Mouse (Mus musculus) lung, embryonic 16.5 days (tissue): Measurements from ENCODE around the gene Timm29. TPM values are rescaled to one million over a fixed set of nuclear protein-coding genes. Genes with fewer than 3 reads are reported as not detected.

Source experiments
- ATAC-seq: fragments of 200-750 bp; cut with Nextera tagmentation; 2 replicates; pipeline ENCODE4 v1.8.0; 2017; ENCODE audit warnings: low read depth, mild to moderate bottlenecking, moderate library complexity
- H3K27ac ChIP-seq: fragments of 300-500 bp; sonication (generic); 2 replicates; pipeline ENCODE4 v1.5.1; 2014; ENCODE audit warnings: mild to moderate bottlenecking, control low read depth, low read length
- H3K27me3 ChIP-seq: fragments of 300-500 bp; sonication (generic); 2 replicates; pipeline ENCODE4 v1.6.1; 2014; ENCODE audit warnings: low read depth, low read length, mixed read lengths; ENCODE audit not compliant: control insufficient read depth, insufficient read depth
- H3K36me3 ChIP-seq: fragments of 300-500 bp; sonication (generic); 2 replicates; pipeline ENCODE4 v1.6.1; 2014; ENCODE audit warnings: low read length; ENCODE audit not compliant: control insufficient read depth, insufficient read depth
- H3K4me1 ChIP-seq: fragments of 300-500 bp; sonication (generic); replicated peaks from 2 replicates; pipeline ENCODE4 v1.6.1; 2014; ENCODE audit warnings: low read length, mixed read lengths; ENCODE audit not compliant: control insufficient read depth, insufficient read depth
- H3K4me2 ChIP-seq: fragments of 300-500 bp; sonication (generic); 2 replicates; pipeline ENCODE4 v1.6.1; 2014; ENCODE audit warnings: low read depth, low read length, control low read depth
- H3K4me3 ChIP-seq: fragments of 300-500 bp; sonication (generic); 2 replicates; pipeline ENCODE4 v1.5.1; 2014; ENCODE audit warnings: mild to moderate bottlenecking, low read length, control low read depth
- H3K9ac ChIP-seq: fragments of 300-500 bp; sonication (generic); 2 replicates; pipeline ENCODE4 v1.6.1; 2014; ENCODE audit warnings: low read length, control low read depth
- H3K9me3 ChIP-seq: fragments of 300-500 bp; sonication (generic); 2 replicates; pipeline ENCODE4 v1.6.1; 2016; ENCODE audit warnings: low read length; ENCODE audit not compliant: control insufficient read depth
- WGBS: fragments of 180-500 bp; shearing (Covaris S2); extraction: QIAGEN DNeasy Blood & Tissue Kit; methylation state at CpG from one replicate; pipeline ENCODE4 v1.1.7; 2014; 5-methylcytosine and 5-hydroxymethylcytosine counted together
- polyA plus RNA-seq: library from polyadenylated mRNA; unstranded; fragments of >200 nt; fragmentation: Nextera tagmentation; extraction: Ambion mirVana; gene quantifications from 2 replicates; pipeline ENCODE4 v1.2.1, GENCODE M21; 2015

The Timm29 gene
- polyA plus RNA-seq, 1 experiment from 2014 or later, result 22.2 TPM

DNA sequence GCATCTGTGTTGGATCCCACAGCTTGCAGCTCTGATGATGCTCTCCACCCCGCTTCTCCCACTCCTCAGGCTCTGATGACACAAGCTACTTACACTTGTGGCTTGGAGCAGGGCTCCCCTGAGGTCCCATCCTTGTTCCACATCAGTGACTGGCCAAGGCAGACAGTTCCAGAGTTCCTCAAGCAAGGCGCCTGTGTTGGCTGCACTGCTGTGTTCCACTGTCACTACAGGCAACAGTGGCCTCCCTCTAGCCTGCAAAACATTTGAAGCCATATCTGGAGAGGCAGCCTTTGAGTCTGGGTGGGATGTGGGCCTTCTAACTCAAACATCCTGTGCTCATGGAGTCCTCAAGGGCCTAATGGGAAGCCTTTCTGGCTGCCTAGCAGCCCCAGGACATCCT lies 35.5 kb upstream of the Timm29 start:
- H3K9me3 ChIP-seq, result no peaks in the 10 kb centered on the region
- WGBS, result 95% methylated on average over 2 of the region's 2 CpGs
- peaks cover 7% of the 10 kb centered on the region for H3K4me1 ChIP-seq
- H3K9ac ChIP-seq, result no peak overlapping the region
- no peak overlapping the region for H3K4me2 ChIP-seq
- no peak for ATAC-seq
- H3K27me3 ChIP-seq, result no peaks in the 10 kb centered on the region
- no peaks in the 10 kb centered on the region; the same call in 1 of the 2 replicates for H3K36me3 ChIP-seq
- no peak overlapping the region for H3K4me3 ChIP-seq
- H3K27ac ChIP-seq, result no peak overlapping the region

DNA sequence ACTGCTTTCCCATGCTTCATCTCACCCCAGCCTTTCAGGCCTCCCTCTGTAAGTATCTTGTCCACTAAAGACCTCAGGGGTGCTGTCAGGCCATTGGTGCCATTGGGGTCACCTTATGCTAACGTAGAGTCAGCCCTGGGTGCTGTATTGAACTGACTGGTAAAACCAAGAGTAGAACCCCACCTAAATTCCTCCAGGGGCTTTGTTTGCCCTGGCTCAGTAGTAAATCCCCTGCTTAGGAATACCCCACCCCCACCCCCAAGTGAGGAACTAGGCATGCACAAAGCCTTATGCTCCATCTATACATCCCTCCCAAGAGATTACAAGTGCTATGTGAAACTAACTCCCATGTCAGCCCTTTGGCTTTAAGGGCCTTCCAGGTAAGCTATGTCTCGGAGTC lies 35.0 kb upstream of the Timm29 start:
- Histone ChIP-seq H3K27ac (no peak overlapping the region), H3K36me3 (no peaks in the 10 kb centered on the region; the same call in 1 of the 2 replicates), H3K9me3 (no peaks in the 10 kb centered on the region), H3K4me1 (peaks cover 7% of the 10 kb centered on the region), H3K9ac (no peak overlapping the region), H3K4me3 (no peak overlapping the region), H3K4me2 (no peak overlapping the region), H3K27me3 (no peaks in the 10 kb centered on the region)
- 86% methylated on average over 2 of the region's 2 CpGs for WGBS
- no peak for ATAC-seq

DNA sequence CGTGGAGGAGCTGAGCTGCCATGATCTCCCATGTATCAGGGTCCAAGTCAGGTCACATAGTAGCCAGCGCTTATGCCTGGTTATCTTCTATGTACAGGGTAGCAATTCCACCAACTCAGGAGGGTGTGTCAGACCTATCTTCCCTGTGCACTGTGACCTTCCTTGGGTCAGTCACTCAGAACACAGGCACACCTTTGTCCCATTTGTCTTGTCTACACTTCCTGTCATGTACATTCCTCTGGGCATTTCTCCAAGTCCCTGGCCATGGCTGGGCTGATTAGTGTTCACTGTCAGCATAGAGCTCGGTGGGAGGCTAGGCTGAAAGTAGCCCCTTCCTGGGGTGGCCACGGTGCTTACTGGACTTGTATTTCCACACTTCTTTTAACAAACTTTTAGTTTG lies 34.2 kb upstream of the Timm29 start:
- Histone ChIP-seq H3K27me3 (no peaks in the 10 kb centered on the region), H3K4me3 (no peak overlapping the region), H3K36me3 (no peaks in the 10 kb centered on the region; the same call in 1 of the 2 replicates), H3K4me2 (no peak overlapping the region), H3K9ac (no peak overlapping the region), H3K9me3 (no peaks in the 10 kb centered on the region), H3K27ac (no peak overlapping the region), H3K4me1 (peaks cover 7% of the 10 kb centered on the region)
- 0 out of 2 replicates have a peak, but pooled peaks have one; percentile 28 for ATAC-seq
- WGBS, result 74% methylated on average over 4 of the region's 4 CpGs

DNA sequence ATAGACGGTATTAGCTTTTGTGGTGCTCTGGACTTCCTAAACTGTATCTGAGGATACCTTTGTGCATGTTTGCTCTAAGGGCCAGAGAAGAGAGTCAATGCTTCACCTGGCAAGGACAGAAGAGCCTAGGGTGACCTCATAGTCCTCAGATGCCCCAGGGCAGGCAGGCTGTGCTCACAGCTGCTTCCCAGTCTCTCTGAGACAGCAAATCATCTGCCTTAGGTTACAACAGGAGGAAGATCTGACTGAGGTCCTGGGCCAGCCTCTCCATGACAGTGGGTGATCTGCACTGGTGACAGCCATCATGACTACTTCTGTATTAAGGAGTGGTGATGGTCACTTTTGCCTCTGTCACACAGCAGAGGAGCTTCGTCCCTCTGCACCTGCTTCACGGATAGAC lies 33.4 kb upstream of the Timm29 start:
- Histone ChIP-seq H3K9me3 (no peaks in the 10 kb centered on the region), H3K27me3 (no peaks in the 10 kb centered on the region), H3K4me3 (no peak overlapping the region), H3K4me2 (no peak overlapping the region), H3K27ac (no peak overlapping the region), H3K9ac (no peak overlapping the region), H3K4me1 (peaks cover 7% of the 10 kb centered on the region), H3K36me3 (no peaks in the 10 kb centered on the region; the same call in 1 of the 2 replicates)
- no peak for ATAC-seq
- 96% methylated on average over 3 of the region's 3 CpGs for WGBS

DNA sequence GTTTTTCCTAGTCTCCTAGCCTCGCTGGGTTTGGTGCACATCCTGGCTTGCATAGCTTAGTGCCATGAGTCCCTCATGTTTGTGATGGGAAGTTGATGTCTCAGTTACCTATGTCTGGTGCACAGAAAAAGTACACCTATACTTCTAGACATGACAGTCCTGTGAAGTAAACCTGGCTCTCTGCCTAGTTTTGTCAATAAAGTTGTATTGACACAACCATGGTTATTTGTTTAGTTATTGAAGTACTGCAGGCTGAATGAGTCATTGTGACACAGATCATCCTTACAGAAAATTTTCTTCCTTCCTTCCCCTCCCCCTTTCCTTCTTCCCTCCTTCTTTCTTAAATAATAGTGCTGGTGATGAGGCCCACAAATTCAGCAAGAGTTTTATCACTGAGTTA lies 28.1 kb upstream of the Timm29 start:
- no peak overlapping the region for H3K4me2 ChIP-seq
- H3K27me3 ChIP-seq, result no peaks in the 10 kb centered on the region
- no peaks in the 10 kb centered on the region for H3K9me3 ChIP-seq
- H3K4me3 ChIP-seq, result no peak overlapping the region
- H3K4me1 ChIP-seq, result no peaks in the 10 kb centered on the region
- ATAC-seq, result no peak
- H3K36me3 ChIP-seq, result no peaks in the 10 kb centered on the region
- 59% methylated on average over 1 of the region's 1 CpGs for WGBS
- no peak overlapping the region for H3K27ac ChIP-seq
- H3K9ac ChIP-seq, result no peak overlapping the region

DNA sequence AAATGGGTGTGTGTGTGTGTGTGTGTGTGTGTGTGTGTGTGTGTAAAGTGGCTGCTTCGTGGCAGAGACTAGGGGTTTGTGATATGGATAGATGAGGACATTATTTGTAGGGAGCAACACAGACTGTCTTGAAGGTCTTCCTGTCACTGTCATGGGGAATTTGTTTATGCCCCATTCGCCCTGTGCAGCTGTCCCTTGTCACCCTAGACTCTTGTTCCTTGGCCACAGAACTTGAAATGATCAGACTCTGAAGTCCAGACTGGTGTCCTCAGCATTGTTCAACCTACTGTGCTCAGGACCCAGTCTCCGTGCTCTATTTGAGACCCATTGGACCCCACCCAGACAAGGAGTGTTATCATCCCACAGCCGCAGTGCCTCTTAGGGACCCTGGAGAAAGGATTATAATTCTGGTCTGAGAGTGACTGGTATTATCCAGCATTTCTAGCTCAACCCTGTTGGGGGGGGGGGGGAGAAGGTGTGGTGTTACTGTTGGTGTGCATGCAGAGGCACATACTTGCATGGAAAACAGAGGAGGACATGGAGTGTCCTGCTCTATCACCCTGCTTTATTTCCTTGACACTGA lies 27.4 kb upstream of the Timm29 start:
- H3K27me3 ChIP-seq, result no peaks in the 10 kb centered on the region
- no peaks in the 10 kb centered on the region for H3K4me1 ChIP-seq
- H3K36me3 ChIP-seq, result peaks cover 6% of the 10 kb centered on the region
- ATAC-seq, result no peak
- H3K9me3 ChIP-seq, result no peaks in the 10 kb centered on the region
- no peak overlapping the region for H3K9ac ChIP-seq
- no peak overlapping the region for H3K27ac ChIP-seq
- WGBS, result 69% methylated on average over 4 of the region's 4 CpGs
- no peak overlapping the region for H3K4me2 ChIP-seq
- no peak overlapping the region for H3K4me3 ChIP-seq

DNA sequence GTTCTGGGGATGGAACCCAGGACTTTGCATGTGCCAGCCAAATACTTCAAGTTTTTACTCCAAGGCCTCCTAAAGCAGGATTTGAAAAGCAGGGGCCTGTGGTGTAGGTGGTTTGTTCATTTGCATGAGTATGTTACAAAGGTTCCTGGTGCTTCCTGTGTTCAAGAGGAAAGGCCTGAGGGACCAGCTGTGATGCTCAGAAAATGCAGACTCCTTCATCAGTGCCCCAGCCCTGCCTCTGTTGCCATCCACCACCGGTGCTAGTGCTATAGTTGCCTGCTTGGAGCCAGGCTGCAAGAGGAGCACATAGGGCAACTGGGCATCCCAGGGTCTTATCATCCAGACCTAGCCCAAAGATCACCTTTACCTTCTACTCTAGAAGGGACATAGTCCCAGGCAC lies 26.0 kb upstream of the Timm29 start:
- H3K4me1 ChIP-seq, result no peaks in the 10 kb centered on the region
- no peaks in the 10 kb centered on the region for H3K9me3 ChIP-seq
- no peak for ATAC-seq
- WGBS, result 73% methylated on average over 1 of the region's 1 CpGs
- H3K27me3 ChIP-seq, result no peaks in the 10 kb centered on the region
- H3K27ac ChIP-seq, result no peak overlapping the region
- H3K4me2 ChIP-seq, result no peak overlapping the region
- H3K4me3 ChIP-seq, result no peak overlapping the region
- no peak overlapping the region for H3K9ac ChIP-seq
- peaks cover 15% of the 10 kb centered on the region for H3K36me3 ChIP-seq

DNA sequence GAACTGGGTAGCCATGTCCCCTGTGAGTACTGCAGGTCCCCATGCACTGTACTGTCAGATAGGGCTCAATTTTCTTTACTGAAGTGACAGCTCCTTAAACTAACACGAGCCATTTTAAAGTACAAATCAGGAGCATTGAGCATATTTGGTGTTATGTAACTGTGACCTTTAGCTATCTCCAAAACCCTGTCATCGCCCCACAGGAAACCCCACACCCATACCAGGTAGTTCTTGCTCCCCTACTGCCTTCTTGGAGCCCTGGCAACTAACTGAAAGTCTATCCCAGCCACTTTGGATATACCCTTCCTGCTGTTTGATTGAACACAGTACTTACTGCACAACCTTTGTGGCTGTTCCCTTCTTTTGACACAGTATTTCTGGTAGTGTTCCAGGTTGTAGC lies 25.5 kb upstream of the Timm29 start:
- WGBS, result 74% methylated on average over 2 of the region's 2 CpGs
- H3K4me3 ChIP-seq, result no peak overlapping the region
- no peaks in the 10 kb centered on the region for H3K27me3 ChIP-seq
- no peak overlapping the region for H3K4me2 ChIP-seq
- no peaks in the 10 kb centered on the region for H3K4me1 ChIP-seq
- no peaks in the 10 kb centered on the region for H3K9me3 ChIP-seq
- H3K9ac ChIP-seq, result no peak overlapping the region
- H3K27ac ChIP-seq, result no peak overlapping the region
- ATAC-seq, result no peak
- H3K36me3 ChIP-seq, result peaks cover 15% of the 10 kb centered on the region

DNA sequence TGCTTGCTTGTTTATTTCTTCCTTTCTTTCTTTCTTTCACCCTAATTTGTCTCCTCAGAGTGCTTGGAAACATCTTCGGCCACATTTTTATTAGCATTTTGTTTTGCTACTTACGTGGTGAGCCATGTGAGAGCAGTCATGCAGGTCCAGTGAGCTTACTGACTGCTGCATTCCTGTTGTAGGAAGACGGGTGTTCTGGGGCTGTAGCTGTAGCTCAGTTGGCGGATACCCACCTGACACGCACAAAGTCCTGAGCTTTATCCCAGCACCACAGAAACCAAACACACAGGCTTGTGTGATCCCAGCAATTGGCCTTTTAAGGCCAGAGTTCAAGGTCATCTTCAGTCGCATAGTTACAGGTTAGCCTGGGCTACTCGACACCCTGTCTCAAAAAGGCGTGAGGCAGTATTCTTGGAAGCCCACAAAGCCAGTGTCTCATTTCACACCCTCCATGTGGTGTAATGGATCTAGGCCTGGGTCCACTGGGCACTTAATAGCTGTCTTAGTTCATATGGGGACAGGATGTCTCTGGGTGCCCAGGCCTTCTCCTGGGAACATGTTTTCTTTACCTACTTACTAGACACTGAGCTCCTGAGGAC lies 23.8 kb upstream of the Timm29 start:
- Histone ChIP-seq H3K36me3 (peaks cover 19% of the 10 kb centered on the region), H3K4me2 (no peak overlapping the region), H3K27ac (no peak overlapping the region), H3K9ac (no peak overlapping the region), H3K4me1 (no peaks in the 10 kb centered on the region), H3K4me3 (no peak overlapping the region), H3K27me3 (no peaks in the 10 kb centered on the region), H3K9me3 (no peaks in the 10 kb centered on the region)
- 86% methylated on average over 8 of the region's 8 CpGs for WGBS
- no peak for ATAC-seq
